Mouse (Mus musculus) hindbrain, postnatal 0 days (tissue): ENCODE measurements around the gene Kif6. TPM values are rescaled to one million over a fixed set of nuclear protein-coding genes. Genes with fewer than 3 reads are reported as not detected.

Source experiments
- ATAC-seq: fragments of 200-750 bp; cut with Nextera tagmentation; 2 replicates; pipeline ENCODE4 v1.8.0; 2017; ENCODE audit warnings: mild to moderate bottlenecking, moderate TSS enrichment, moderate library complexity
- DNase-seq: peaks from one replicate; pipeline ENCODE4 v3.0.0-alpha.2; 2015; ENCODE audit warnings: low spot score
- H3K27ac ChIP-seq: fragments of 300-500 bp; sonication (generic); 2 replicates; pipeline ENCODE4 v1.5.1; 2014; ENCODE audit warnings: mild to moderate bottlenecking
- H3K27me3 ChIP-seq: fragments of 300-500 bp; sonication (generic); 2 replicates; pipeline ENCODE4 v1.6.1; 2014; ENCODE audit warnings: low read length, mixed read lengths; ENCODE audit not compliant: insufficient read depth
- H3K36me3 ChIP-seq: fragments of 300-500 bp; sonication (generic); 2 replicates; pipeline ENCODE4 v1.6.1; 2014; ENCODE audit warnings: low read length, mixed read lengths; ENCODE audit not compliant: insufficient read depth
- H3K4me1 ChIP-seq: fragments of 300-500 bp; sonication (generic); 2 replicates; pipeline ENCODE4 v1.6.1; 2014; ENCODE audit warnings: antibody characterized with exemption, low read length, mixed read lengths; ENCODE audit not compliant: insufficient read depth
- H3K4me2 ChIP-seq: fragments of 300-500 bp; sonication (generic); 2 replicates; pipeline ENCODE4 v1.6.1; 2014; ENCODE audit warnings: low read depth, mild to moderate bottlenecking, low read length, moderate library complexity, mixed read lengths
- H3K4me3 ChIP-seq: fragments of 300-500 bp; sonication (generic); 2 replicates; pipeline ENCODE4 v1.5.1; 2014; ENCODE audit warnings: low read length
- H3K9ac ChIP-seq: fragments of 300-500 bp; sonication (generic); replicated peaks from 2 replicates; pipeline ENCODE4 v1.6.1; 2014; ENCODE audit warnings: mild to moderate bottlenecking, low read length, moderate library complexity, mixed read lengths
- H3K9me3 ChIP-seq: fragments of 300-500 bp; sonication (generic); 2 replicates; pipeline ENCODE4 v1.6.1; 2016; ENCODE audit warnings: low read length, mixed read lengths
- CTCF ChIP-seq: IDR thresholded peaks from 2 replicates; pipeline ENCODE4 v1.5.1; 2016; ENCODE audit warnings: antibody characterized with exemption, control low read depth, low read depth
- WGBS: fragments of 180-500 bp; shearing (Covaris S2); extraction: QIAGEN DNeasy Blood & Tissue Kit; methylation state at CpG from one replicate; pipeline ENCODE4 v1.1.7; 2014; 5-methylcytosine and 5-hydroxymethylcytosine counted together
- polyA plus RNA-seq: library from polyadenylated mRNA; unstranded; fragments of >200 nt; fragmentation: Nextera tagmentation; extraction: Ambion mirVana; gene quantifications from 2 replicates; pipeline ENCODE4 v1.2.1, GENCODE M21; 2015
- total RNA-seq: library from RNA; depleted of rRNA; stranded (reverse); fragments of >200 nt; gene quantifications from 2 replicates; pipeline ENCODE4 v1.2.3, GENCODE M21; 2014

Kif6 gene
- total and polyA plus RNA-seq, 2 experiments from 2014 or later, result 1.5 to 2.6 TPM

DNA sequence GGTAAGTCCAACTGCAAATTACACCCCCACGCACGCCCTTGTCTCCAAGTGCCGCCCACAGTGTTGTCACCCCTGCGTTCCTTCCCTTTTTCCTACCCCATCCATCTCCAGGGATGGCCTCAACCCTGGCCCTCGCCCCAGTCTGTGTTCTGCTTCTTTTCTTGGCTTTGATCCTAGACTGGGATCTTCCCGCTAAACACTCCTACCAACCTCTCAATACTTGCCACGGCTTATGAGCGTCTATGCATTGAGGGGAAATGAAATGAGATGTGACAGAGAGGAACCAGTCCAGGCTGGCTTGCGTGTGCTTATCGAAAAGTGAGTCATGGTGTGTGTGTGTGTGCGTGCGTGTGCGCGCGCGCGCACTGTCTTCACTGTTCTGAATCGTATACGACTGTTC lies 141.9 kb downstream of the Kif6 start:
- Histone ChIP-seq H3K4me3 (no peak overlapping the region), H3K27ac (no peak overlapping the region), H3K36me3 (no peaks in the 10 kb centered on the region), H3K9ac (no peak overlapping the region), H3K4me2 (no peak overlapping the region), H3K4me1 (no peaks in the 10 kb centered on the region), H3K27me3 (no peaks in the 10 kb centered on the region), H3K9me3 (no peaks in the 10 kb centered on the region)
- DNase-seq (peak; percentile 49), ATAC-seq (peak; percentile 75)
- WGBS, result 70% methylated on average over 19 of the region's 19 CpGs
- no peak for TF ChIP-seq CTCF

DNA sequence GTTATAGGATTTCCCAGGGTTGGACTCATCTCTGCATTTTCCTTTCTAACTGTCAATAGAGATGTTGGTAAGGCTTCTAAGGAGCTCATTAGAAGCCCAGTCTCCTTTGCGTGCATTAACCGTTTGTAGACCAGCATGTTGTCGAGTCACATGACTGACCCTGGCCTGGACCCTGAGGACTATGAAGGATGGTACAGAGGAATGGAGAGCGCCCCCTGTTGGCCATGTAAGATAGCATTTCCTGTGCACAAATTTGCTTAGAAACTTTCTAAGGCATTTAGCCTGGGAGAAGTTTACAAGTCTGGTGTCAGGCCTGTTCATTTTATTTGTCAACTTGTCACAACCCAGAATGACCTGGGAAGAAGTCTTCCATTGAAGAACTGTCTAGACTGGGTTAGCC lies 144.1 kb downstream of the Kif6 start:
- WGBS, result 84% methylated on average over 4 of the region's 4 CpGs
- peak; percentile 28; the same call in 1 of the 2 replicates for TF ChIP-seq CTCF
- no peaks in the 10 kb centered on the region for H3K27me3 ChIP-seq
- H3K4me2 ChIP-seq, result no peak overlapping the region
- DNase-seq (no peak), ATAC-seq (no peak)
- H3K4me1 ChIP-seq, result no peaks in the 10 kb centered on the region
- H3K4me3 ChIP-seq, result no peak overlapping the region
- H3K9ac ChIP-seq, result no peak overlapping the region
- H3K9me3 ChIP-seq, result no peaks in the 10 kb centered on the region
- H3K27ac ChIP-seq, result no peak overlapping the region
- no peaks in the 10 kb centered on the region for H3K36me3 ChIP-seq

DNA sequence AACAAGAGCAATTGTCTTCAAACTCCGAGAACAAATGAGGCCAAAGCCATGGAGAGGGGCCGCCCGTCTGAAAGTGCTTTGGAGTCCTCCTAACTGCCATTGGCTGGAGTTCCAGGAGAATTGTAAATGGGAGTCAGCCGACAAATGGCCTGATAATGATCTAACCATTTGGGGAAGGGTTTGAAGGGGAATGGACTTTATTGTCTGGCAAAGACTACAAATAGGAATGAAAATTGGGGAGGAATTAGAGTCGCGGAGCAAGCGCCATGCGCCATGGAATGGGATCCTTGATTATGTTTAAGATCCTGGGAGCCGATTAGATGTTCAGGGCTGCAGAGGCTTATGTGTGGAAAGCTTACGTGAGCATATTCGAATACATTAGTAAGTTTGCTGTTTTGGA lies 146.3 kb downstream of the Kif6 start:
- TF ChIP-seq CTCF, result no peak
- no peak for DNase-seq

DNA sequence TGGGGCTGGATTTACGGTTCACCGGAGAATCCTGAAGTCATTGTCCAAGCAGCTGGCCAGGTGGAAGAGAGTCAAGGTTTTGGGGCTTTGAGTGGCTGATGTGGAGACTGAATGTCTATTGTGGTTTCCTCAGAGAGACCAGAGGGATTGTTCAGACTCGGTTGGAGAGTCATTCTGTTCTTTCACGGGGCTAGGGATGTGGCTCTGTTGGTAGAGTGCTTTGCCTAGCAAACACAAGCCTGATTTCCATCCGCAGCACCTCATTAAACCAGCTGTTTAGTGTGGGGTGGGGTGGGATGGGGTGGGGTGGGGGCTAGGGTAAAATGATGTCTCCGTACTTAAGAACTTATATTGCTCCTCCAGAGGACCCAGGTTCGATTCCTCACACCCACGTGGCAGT lies 146.9 kb downstream of the Kif6 start:
- H3K9ac ChIP-seq, result no peak overlapping the region
- 81% methylated on average over 8 of the region's 8 CpGs for WGBS
- H3K4me2 ChIP-seq, result no peak overlapping the region
- no peak overlapping the region for H3K4me3 ChIP-seq
- H3K9me3 ChIP-seq, result no peaks in the 10 kb centered on the region
- no peak overlapping the region for H3K27ac ChIP-seq
- no peaks in the 10 kb centered on the region for H3K36me3 ChIP-seq
- no peak for TF ChIP-seq CTCF
- no peaks in the 10 kb centered on the region for H3K27me3 ChIP-seq
- DNase-seq (no peak), ATAC-seq (no peak)
- no peaks in the 10 kb centered on the region for H3K4me1 ChIP-seq

More for the DNA sequence above, 146.3 kb downstream of the Kif6 start:
- Histone ChIP-seq H3K27me3 (no peaks in the 10 kb centered on the region), H3K9me3 (no peaks in the 10 kb centered on the region), H3K4me1 (no peaks in the 10 kb centered on the region), H3K36me3 (no peaks in the 10 kb centered on the region), H3K27ac (no peak overlapping the region), H3K4me2 (no peak overlapping the region), H3K4me3 (no peak overlapping the region), H3K9ac (no peak overlapping the region)
- no peak for ATAC-seq
- 73% methylated on average over 11 of the region's 11 CpGs for WGBS

- Histone ChIP-seq H3K4me2 (no peak overlapping the region), H3K9me3 (no peaks in the 10 kb centered on the region), H3K27ac (no peak overlapping the region), H3K4me1 (no peaks in the 10 kb centered on the region; the same call in 1 of the 2 replicates), H3K36me3 (no peaks in the 10 kb centered on the region), H3K9ac (no peak overlapping the region), H3K27me3 (no peaks in the 10 kb centered on the region), H3K4me3 (no peak overlapping the region)
- TF ChIP-seq CTCF, result no peak
- ATAC-seq (no peak), DNase-seq (no peak)
- 69% methylated on average over 6 of the region's 6 CpGs for WGBS
These were observed 150.0 kb downstream of the Kif6 start for GRCm38 (mm10) chr17:49764963-49765362.

- Histone ChIP-seq H3K9me3 (no peaks in the 10 kb centered on the region), H3K4me1 (no peaks in the 10 kb centered on the region; the same call in 1 of the 2 replicates), H3K9ac (no peak overlapping the region), H3K4me2 (no peak overlapping the region), H3K27ac (no peak overlapping the region), H3K4me3 (no peak overlapping the region), H3K36me3 (no peaks in the 10 kb centered on the region), H3K27me3 (no peaks in the 10 kb centered on the region)
- TF ChIP-seq CTCF, result no peak
- DNase-seq (peak; percentile 24), ATAC-seq (no peak)
- WGBS, result 18% methylated on average over 10 of the region's 10 CpGs
These were observed 152.9 kb downstream of the Kif6 start for GRCm38 (mm10) chr17:49767717-49768370.

DNA sequence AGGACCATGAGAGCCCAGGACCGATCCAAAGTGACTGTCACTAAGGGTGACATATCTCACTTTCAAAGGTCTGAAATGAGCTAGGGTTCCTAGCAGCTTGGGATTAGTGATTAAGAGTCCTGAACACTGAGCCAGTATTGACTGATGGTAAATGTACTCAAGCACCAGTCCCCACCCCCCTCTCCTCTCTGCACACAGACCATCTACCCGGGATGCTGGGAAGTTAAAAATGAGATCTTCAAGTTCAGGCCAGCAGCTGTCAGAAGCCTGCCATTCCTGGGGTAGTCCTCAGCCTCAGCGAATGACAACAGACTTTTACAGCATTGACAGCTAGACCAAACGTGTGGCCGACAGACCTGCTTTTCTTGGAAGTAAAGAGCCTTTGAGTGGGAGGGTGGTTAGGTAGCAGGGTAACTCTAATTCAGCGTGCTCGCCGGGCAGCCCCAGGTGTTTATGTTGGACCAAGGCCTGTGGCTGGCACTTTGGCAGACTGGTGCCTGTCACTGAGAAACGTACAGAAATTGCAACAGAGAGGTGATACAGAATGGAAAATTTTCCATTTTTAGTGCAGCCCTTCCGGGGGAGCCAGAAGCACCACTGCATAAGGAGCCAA lies 156.9 kb downstream of the Kif6 start:
- H3K27me3 ChIP-seq, result no peaks in the 10 kb centered on the region
- TF ChIP-seq CTCF, result no peak
- no peaks in the 10 kb centered on the region for H3K9me3 ChIP-seq
- no peak overlapping the region for H3K4me2 ChIP-seq
- no peak overlapping the region for H3K9ac ChIP-seq
- no peaks in the 10 kb centered on the region for H3K36me3 ChIP-seq
- no peak overlapping the region for H3K4me3 ChIP-seq
- DNase-seq, result no peak
- no peak for ATAC-seq
- H3K4me1 ChIP-seq, result no peaks in the 10 kb centered on the region; the same call in 1 of the 2 replicates
- H3K27ac ChIP-seq, result no peak overlapping the region
- WGBS, result 73% methylated on average over 10 of the region's 10 CpGs
